14 mouse cellular contexts compared by ENCODE assay signal in the genomic region with DNA sequence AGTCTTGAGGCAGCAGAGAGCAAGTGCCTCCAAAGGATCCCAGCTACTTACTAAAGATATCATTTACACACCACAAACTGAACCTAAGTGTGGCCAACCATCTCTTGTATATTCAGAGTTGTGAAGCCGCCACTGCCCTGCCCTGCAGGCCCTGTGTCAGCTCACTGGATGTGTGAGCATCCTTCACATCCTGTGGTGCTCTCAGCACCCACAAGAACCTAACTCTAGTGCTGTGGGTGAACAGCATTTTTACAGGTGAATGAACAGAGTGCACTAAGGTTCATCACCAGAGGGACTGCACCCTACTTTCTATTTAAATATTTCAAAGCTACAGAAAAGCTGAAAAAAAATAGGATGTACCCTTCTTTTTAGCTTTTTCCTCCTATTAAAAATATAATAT. TPM values are rescaled to one million over a fixed set of nuclear protein-coding genes. Genes with fewer than 3 reads are reported as not detected.
A peak's percentile ranks its signal among the peaks of the same experiment; 100 is the strongest.
DNase-seq lines count a peak whose midpoint lies in the region; ATAC-seq and TF ChIP-seq lines count a peak whose summit lies in the region.
"Had no signal": no experiment of that assay in that cellular context is flagged by ENCODE, and none has a peak within 500 bp of the region (broad histone marks: within the 10 kb centered on the region; RNA-seq: fewer than 3 reads in every experiment).

No protein-coding gene starts in this region.

- peaks cover 64% of the 10 kb centered on the region for H3K4me1 ChIP-seq in liver, postnatal 0 days (ENCODE audit: insufficient read depth)

- no peak for TF ChIP-seq CTCF in gastrocnemius, adult 2 months (IDR thresholded peaks at IDR 0.05)
- TF ChIP-seq CTCF in layer of hippocampus, adult 2 months (conservative IDR thresholded peaks at IDR 0.05), result no peak
- no peak for TF ChIP-seq CTCF in liver, postnatal 0 days (IDR thresholded peaks at IDR 0.05; ENCODE audit: low read depth)

- no peaks in the 10 kb centered on the region for H3K9me3 ChIP-seq in liver, postnatal 0 days (ENCODE audit: low read length)
- H3K9me3 ChIP-seq: liver, embryonic 15.5 days had no signal

- no peak for TF ChIP-seq EP300 in liver, postnatal 0 days (IDR thresholded peaks at IDR 0.05; ENCODE audit: low read depth)

- peak overlapping the region; percentile 89 for H3K27ac ChIP-seq in gastrocnemius, adult 2 months
- peak overlapping the region; percentile 96 for H3K27ac ChIP-seq in layer of hippocampus, adult 2 months
- H3K27ac ChIP-seq in liver, postnatal 0 days (ENCODE audit: low read depth), result peak overlapping the region; percentile 91

- H3K36me3 ChIP-seq in liver, postnatal 0 days (replicated peaks; ENCODE audit: insufficient read depth, low read length), result peaks cover 17% of the 10 kb centered on the region

- WGBS in liver, postnatal 0 days (ENCODE audit: insufficient replicate concordance), result 58% methylated on average over 1 of the region's 1 CpGs

- H3K4me3 ChIP-seq in gastrocnemius, adult 2 months, result no peak overlapping the region; the same call in 1 of the 2 replicates
- no peak overlapping the region for H3K4me3 ChIP-seq in layer of hippocampus, adult 2 months
- no peak overlapping the region for H3K4me3 ChIP-seq in liver, postnatal 0 days (ENCODE audit: low read depth, low read length)
- H3K4me3 ChIP-seq: liver, embryonic 15.5 days had no signal

- H3K9ac ChIP-seq in liver, postnatal 0 days (replicated peaks), result peak overlapping the region; percentile 53
- H3K9ac ChIP-seq: liver, embryonic 15.5 days had no signal

- ATAC-seq in liver, postnatal 0 days, result no peak

- DNase-seq in gastrocnemius, adult 2 months, result no peak
- DNase-seq in gastrocnemius, postnatal 36 days, result no peak
- no peak for DNase-seq in layer of hippocampus, adult 2 months (ENCODE audit: low spot score in 2 of 2)
- no peak for DNase-seq in layer of hippocampus, adult 11-12 months (ENCODE audit: low spot score)
- peak; percentile 60 for DNase-seq in A20 (ENCODE audit: low read depth, low spot score)
- DNase-seq in liver, postnatal 0 days, result no peak
- no peak for DNase-seq in right cerebral cortex, adult 2 months (ENCODE audit: low spot score in 2 of 2)
- DNase-seq in layer of hippocampus, postnatal 25 days (ENCODE audit: extremely low spot score in 1 of 2, low spot score in 1 of 2), result no peak
- DNase-seq: cerebellum, adult 9-10 months; kidney, postnatal 14 days; layer of hippocampus, postnatal 36 days; lung, postnatal 4 days had no signal

- intact Hi-C loops in gastrocnemius, adult 2 months (cut with DNase I), result loop anchor here (2.0 to 10.0 kb wide), 2 partner anchors 17 to 1403 kb away; no protein-coding TSS in a partner anchor
- intact Hi-C loops in gastrocnemius, postnatal 36 days (cut with DNase I), result no loop called here

- peak overlapping the region; percentile 49; the same call in 1 of the 2 replicates for H3K4me2 ChIP-seq in liver, postnatal 0 days (ENCODE audit: low read depth, low read length)
- H3K4me2 ChIP-seq: liver, embryonic 15.5 days had no signal

- H3K27me3 ChIP-seq in liver, postnatal 0 days (ENCODE audit: insufficient read depth, low read length), result no peaks in the 10 kb centered on the region
- H3K27me3 ChIP-seq: liver, embryonic 15.5 days had no signal

RNA-seq across cellular contexts. Expression of a gene that starts 20.2 kb away (rescaled TPM):
- not detected for total RNA-seq in gastrocnemius, adult 2 months (2021)
- total RNA-seq in gastrocnemius, postnatal 36 days (2021), result not detected
- total RNA-seq in layer of hippocampus, adult 2 months (2021), result 10 to 100 TPM; 24.7 to 28.6 TPM
- polyA plus RNA-seq in liver, postnatal 0 days (2015; fragmentation: Nextera tagmentation; extraction: Ambion mirVana), result 2.6 and 2.9 TPM in 2 replicates
- 10 to 100 TPM; 21.3 to 23.0 TPM for total RNA-seq in layer of hippocampus, postnatal 25 days (2021)
- polyA plus RNA-seq: C2C12 had no signal

RNA-seq across cellular contexts. Expression of a gene that starts 20.8 kb away (rescaled TPM):
- total RNA-seq in gastrocnemius, adult 2 months (2021), result 10 to 100 TPM; 21.4 to 22.1 TPM
- total RNA-seq in gastrocnemius, postnatal 36 days (2021), result 10 to 100 TPM in 1 of 2 experiments, 1 to 10 TPM in 1; 9.9 to 11.5 TPM
- 10 to 100 TPM; 24.0 to 26.4 TPM for total RNA-seq in layer of hippocampus, adult 2 months (2021)
- 10.4 and 11.3 TPM in 2 replicates for polyA plus RNA-seq in liver, postnatal 0 days (2015; fragmentation: Nextera tagmentation; extraction: Ambion mirVana)
- total RNA-seq in layer of hippocampus, postnatal 25 days (2021), result 10 to 100 TPM; 23.7 to 27.2 TPM

Comparison
In these comparisons a context has a peak if more than half of its experiments do, and no peak if none do; other contexts are left out.
1. RNA of a gene that starts 20.2 kb away (total RNA-seq): 24.7 to 28.6 TPM in layer of hippocampus, adult 2 months and 21.3 to 23.0 TPM in layer of hippocampus, postnatal 25 days; not detected in gastrocnemius, adult 2 months and not detected in gastrocnemius, postnatal 36 days; every median in the first group is over 10 times any median in the second.
2. Peak in every context shown above with its lines, with median percentiles within 50 percentile points of each other: H3K27ac ChIP-seq.